Mouse (Mus musculus) left cerebral cortex, postnatal 14 days (tissue): Measurements from ENCODE around the gene Olfr95. TPM values are rescaled to one million over a fixed set of nuclear protein-coding genes. Genes with fewer than 3 reads are reported as not detected.
"Not testable (repeated sequence)": the region's sequence is repeated elsewhere in the genome, so short reads cannot be mapped to it uniquely, and the experiment has no call there.

Experiments
- DNase-seq, 2 experiments: peaks; one replicate each; pipeline ENCODE4 v3.0.0; 2021 to 2022; ENCODE audit warnings: low spot score in 2 of 2, mixed read lengths in 1 of 2
- intact Hi-C: fragments of 180-260 bp; cut with DNase I; formaldehyde crosslinking; loops from one replicate; pipeline ENCODE4 v1.15.1; 2025
- long read RNA-seq, 2 experiments: library from polyadenylated mRNA; stranded (forward); transcript quantifications; one replicate each; pipeline ENCODE4 v2.0.0; 2021
- total RNA-seq, 2 experiments: library from RNA; stranded (reverse); gene quantifications; 2 replicates each; pipeline ENCODE4 v1.2.3; 2021

Gene Olfr95
- not detected for total RNA-seq
- long read RNA-seq, experiment 1, result 0 reads
- long read RNA-seq, experiment 2, result 0 reads

DNA sequence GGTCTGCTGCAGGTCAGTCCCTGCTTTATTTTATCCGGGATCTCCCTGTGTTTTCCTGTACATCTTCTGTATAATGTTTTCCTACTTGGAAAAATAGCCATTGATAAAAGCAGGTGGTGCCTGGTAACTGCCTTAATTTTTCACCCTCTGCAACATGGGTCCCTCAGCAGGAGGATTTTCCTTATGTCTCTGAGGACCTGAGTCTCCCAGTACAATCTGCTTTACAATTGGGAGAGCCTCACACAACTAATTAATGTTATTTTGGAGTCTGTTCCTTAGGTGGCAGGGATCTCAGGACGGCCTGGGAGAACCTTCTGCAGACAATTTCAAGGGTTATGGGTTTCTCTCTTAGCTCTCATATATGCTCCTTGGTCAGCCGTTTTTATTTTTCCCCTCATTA lies at the start of gene Olfr95:
TSS of gene Olfr95 (minus strand) at position 101 of the 400 bp plus-strand sequence.
- no peak for DNase-seq
- intact Hi-C loops, result no loop called here

DNA sequence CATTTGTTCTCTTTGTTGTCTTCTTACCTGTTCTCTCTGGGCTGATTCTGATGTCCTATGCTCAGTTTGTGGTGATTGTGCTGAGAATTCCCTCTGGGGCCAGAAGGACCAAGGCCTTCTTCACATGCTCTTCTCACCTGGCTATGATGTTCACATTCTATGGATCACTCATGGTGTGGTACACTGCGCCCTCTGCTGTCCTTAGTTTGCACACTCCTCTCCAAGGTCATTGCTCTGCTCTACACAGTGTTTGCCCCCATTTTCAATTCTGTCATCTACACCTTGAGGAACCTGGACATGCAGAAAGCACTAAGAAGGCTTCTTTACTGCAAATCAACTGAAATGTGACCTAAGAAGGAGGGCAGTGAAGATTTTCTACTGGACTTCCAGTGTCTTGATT lies 37.6 kb upstream of the Olfr95 start:
- no peak for DNase-seq
- intact Hi-C loops, result no loop called here

GRCm38 (mm10) chr17:37249460-37249859 lies 36.5 kb upstream of the Olfr95 start:
- intact Hi-C loops, result no loop called here
- no peak for DNase-seq

DNA sequence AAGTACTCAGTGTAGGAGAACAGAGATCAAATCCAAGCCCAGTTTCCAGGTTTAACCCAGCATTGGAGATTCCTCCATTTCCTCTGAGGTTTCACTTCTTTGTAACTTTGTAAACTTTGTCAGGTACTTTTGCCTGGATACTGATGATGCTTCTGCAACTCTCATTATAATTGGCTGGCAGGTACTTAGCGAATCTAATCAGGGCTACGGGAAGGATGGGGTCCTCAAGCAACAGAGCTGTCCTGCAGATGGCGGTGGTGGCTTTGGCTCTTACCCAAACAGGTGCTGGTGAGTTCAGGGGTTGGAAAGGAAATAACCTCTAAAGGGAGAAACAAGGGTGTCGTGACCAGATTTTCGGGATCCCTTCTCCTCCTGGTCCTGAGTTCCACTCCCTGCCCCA lies 33.8 kb upstream of the Olfr95 start:
- DNase-seq, result peak; percentile 72 to 76
- intact Hi-C loops, result no loop called here

- intact Hi-C loops, result no loop called here
- no peak for DNase-seq
Observed at GRCm38 (mm10) chr17:37242198-37242597, 29.3 kb upstream of the Olfr95 start.

GRCm38 (mm10) chr17:37237230-37237629 lies 24.3 kb upstream of the Olfr95 start, which contains the start of gene Olfr97:
Olfr97 (minus strand) TSS chr17:37237330.
- DNase-seq, intact Hi-C loops: not testable (repeated sequence)

- intact Hi-C loops, result no loop called here
- DNase-seq, result no peak
Observed at GRCm38 (mm10) chr17:37221879-37222278, 9.0 kb upstream of the Olfr95 start.

DNA sequence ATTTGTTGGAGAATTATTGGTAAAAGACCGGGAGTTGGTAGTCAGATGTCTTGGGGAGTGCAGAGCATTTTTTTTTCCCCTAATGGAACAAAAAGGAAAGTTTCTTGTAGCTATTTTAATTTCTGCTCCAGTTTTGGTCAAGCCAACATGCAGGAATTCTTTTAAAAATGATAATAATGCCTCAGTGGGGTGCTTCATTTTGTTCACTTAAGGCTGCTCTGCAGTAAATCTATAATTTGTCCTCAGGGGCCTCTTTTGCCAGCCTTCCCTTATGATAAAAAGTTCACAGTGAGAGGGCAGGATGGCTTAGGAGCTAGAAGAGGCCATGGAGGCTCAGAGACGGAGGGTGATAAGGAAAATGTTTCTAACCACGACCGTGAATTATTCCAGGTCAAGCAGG lies 6.9 kb upstream of the Olfr95 start, which contains the start of gene Olfr96:
TSS of gene Olfr96 (plus strand) at position 301 of the 400 bp plus-strand sequence.
- DNase-seq, result no peak
- intact Hi-C loops, result no loop called here

DNA sequence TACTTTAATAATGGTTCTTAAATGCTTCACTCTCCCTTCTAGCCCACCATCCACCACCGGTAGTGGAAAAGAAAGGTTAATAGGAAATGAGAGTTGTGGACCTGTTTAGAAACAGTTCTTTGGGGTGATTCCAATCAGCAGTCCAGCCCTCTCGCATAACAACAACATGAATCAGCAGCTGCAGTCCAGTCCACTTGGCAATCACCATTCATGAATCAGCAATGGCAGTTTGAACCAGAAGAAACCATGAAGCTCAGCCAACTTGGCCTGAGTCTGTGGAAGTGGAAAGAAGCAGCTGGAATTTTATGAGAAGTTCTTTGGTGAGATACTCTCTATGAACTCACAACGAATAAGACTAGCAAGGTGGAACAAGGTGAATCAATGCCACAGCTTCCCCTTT lies 5.6 kb upstream of the Olfr95 start:
- DNase-seq, result no peak
- intact Hi-C loops, result no loop called here

- intact Hi-C loops, result no loop called here
- DNase-seq, result peak; percentile 16 to 18
Observed at GRCm38 (mm10) chr17:37210884-37211768, 1.8 kb downstream of the Olfr95 start.

- no peak for DNase-seq
- intact Hi-C loops, result loop anchor here (1.0 to 10.0 kb wide), 3 partner anchors 121 to 849 kb away; partner anchors contain the start of gene Trim40
Observed at GRCm38 (mm10) chr17:37203917-37204236, 9.0 kb downstream of the Olfr95 start.

- peak; percentile 92 to 95 for DNase-seq
- intact Hi-C loops, result loop anchor here (1.0 to 10.0 kb wide), 3 partner anchors 120 to 849 kb away; partner anchors contain the start of gene Trim40
Observed at GRCm38 (mm10) chr17:37203206-37203916, 9.6 kb downstream of the Olfr95 start.

DNA sequence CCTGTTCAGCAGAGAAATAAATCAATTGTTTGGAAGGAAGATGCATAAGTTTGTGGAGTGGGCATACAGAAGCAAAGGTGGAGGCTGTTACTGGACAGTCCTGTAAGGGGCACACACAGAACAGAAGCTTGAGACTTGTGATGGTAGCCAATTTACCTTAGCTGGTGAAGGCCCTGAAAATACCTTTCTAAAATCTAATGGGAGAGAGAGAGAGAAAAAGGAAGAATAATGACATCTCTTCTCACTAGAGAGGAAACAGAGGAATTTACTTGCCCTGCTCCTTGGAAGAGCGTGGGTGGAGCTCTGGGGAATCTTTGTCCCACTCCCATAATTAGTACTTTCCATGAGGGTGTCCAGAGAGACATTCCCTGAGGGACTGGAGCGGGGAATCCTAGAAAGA lies 12.0 kb downstream of the Olfr95 start, which contains the start of gene Olfr94:
TSS of gene Olfr94 (minus strand) at position 101 of the 400 bp plus-strand sequence.
- no peak for DNase-seq
- intact Hi-C loops, result loop anchor here (5.0 to 10.0 kb wide), 2 partner anchors 309 to 846 kb away; partner anchors contain the start of gene Trim40

DNA sequence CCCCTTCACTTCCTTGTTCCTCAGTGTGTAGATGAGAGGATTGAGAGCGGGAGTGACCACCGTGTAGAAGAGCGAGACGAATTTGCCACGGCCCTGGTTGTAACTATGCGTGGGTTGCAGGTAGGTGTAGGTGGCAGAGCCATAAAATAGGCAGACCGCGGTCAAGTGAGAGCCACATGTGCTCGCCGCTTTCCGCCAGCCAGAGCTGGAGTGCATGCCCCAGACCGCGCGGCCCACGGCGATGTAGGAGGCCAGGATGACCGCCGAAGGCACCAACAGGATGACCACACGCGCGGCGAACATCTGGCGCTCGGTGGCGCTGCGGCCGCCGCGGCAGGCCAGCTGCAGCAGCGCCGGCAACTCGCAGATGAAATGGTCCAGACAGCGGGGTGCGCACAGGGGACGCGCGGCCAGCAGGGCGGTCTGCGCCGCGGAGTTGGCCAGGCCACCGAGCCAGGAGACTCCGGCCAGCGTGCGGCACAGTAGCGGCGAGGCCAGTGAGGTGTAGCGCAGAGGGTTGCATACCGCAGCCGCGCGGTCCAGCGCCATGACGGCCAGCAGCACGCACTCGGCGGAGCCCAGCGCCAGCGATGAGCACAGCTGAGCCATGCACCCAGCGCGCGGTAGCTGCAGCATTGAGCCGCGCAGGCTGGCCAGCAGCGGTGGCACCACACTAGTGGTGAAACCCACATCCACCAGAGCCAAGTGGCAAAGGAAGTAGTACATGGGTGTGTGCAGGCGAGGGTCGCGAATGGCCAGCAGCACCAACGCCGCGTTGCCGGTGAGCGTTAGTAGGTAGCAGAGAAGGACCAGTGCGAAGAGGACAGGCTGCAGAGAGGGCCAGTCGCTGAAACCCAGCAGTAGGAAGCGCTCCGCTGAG lies 15.8 kb downstream of the Olfr95 start:
- DNase-seq, result peak in 1 of 2 experiments; percentile 37
- intact Hi-C loops, result no loop called here

- intact Hi-C loops, result no loop called here
- peak; percentile 11 to 42 for DNase-seq
Observed at GRCm38 (mm10) chr17:37194782-37195181, 18.1 kb downstream of the Olfr95 start.

- intact Hi-C loops, result no loop called here
- DNase-seq, result no peak
Observed at GRCm38 (mm10) chr17:37193656-37194055, 19.3 kb downstream of the Olfr95 start, which contains the start of gene Ubd. Ubd (plus strand) TSS chr17:37193892.

DNA sequence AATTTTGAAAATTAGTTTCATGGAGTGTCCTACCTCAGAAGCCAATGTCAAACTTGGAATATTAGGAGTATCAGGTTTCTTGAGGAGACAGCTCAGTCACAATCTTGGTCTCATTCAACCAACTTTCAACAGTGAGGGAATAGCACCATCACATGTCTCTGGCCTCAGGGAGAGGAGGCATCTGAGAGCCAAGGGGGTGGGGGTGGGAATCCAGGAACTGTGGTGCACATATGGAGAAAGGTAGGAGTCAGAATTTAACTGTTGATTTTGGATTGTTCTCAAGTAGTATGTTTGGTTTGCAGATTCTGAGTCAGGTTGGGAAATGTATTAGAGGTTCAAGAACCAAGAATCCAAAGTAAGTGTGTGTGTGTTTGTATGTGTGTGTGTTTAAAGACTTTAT lies 19.9 kb downstream of the Olfr95 start:
- intact Hi-C loops, result no loop called here
- no peak for DNase-seq

DNA sequence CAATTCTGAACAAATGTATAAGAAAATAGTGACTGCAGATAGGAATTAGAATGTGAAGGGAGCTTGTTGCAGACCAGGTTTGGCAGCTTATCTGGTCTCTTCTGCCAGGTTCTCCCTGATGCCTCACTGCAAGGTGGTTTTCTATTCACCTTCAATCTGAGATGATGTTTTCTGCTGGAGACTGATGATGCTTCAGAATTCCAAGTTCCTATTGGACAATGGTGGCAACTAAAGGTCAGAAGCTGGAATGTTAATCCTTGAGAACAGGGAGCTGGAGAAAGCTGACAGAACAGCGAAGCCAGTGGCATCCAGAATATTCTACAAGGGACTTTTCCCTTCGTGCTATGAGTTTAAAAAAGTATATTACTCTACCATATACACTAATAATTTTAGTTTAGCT lies 22.2 kb downstream of the Olfr95 start:
- peak; percentile 67 to 73 for DNase-seq
- intact Hi-C loops, result no loop called here

- no peak for DNase-seq
- intact Hi-C loops, result no loop called here
Observed at GRCm38 (mm10) chr17:37185474-37185873, 27.4 kb downstream of the Olfr95 start.
